Mouse (Mus musculus): ENCODE data around the gene Agbl3. TPM values are rescaled to one million over a fixed set of nuclear protein-coding genes. Genes with fewer than 3 reads are reported as not detected.

Gene Agbl3
- polyA plus RNA-seq (2012; rRNA removed): 3.5 and 4.7 TPM in 2 replicates

DNA sequence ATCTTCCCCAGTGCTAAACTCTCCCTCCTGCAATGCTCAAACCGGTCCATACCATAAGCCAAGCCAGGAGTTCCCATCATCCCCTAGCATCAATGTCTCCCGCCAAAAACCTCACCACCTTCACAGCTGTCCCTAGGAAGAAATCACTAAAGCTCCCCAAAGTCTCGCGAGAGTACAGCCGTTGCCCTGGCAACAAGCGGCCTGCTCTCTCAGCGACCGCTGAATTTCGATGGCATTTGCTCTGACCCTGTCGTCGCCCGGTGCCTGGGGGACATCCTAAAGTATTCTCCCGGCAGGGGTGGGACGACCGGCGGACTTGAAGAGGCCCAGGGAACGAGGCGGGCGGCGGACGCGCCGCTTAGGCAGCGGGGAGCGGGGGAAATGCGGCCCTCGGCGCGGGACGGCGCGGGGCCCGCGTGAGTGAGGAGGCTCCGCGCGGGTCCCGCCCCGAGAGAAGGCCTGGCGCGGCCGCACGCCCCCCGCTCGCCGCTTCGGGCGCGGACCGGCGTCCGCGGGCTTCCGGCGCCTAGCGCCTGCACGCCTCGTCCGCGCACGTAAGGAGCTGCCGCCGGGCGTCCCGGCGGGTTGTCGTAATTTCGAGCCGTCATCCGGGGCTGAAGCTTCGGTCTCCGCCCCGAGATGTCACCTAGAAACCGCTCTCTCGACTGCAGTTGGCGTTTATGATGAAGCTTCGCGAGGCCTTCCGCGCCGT lies at the start of gene Agbl3:
TSS of gene Agbl3 (plus strand) at position 202 of the 712 bp plus-strand sequence.
- under 1% methylated on average over 80 of the region's 81 CpGs for WGBS
- TF ChIP-seq POLR2A (IDR thresholded peaks at IDR 0.05; ENCODE audit: control insufficient read depth, extremely low read depth, insufficient read depth, low read length, poor library complexity): peak; percentile 81
- peak; percentile 39; the same call in 1 of the 2 replicates for TF ChIP-seq CTCF (IDR thresholded peaks at IDR 0.05; ENCODE audit: borderline replicate concordance, control insufficient read depth, extremely low read depth, insufficient read depth, low read length, poor library complexity)
- DNase-seq: peak; percentile 95
- Histone ChIP-seq H3K27ac (ENCODE audit: control insufficient read depth, insufficient read depth, low read length) (peak within 1 kb of the TSS; percentile 81), H3K4me1 (replicated peaks; ENCODE audit: control insufficient read depth, insufficient read depth, low read length) (no peaks in the 10 kb centered on the region; the same call in 1 of the 2 replicates), H3K4me3 (ENCODE audit: control insufficient read depth, insufficient read depth, low read length) (peak within 1 kb of the TSS; percentile 88), H3K36me3 (ENCODE audit: control insufficient read depth, insufficient read depth, low read length) (no peaks in the 10 kb centered on the region), H3K27me3 (ENCODE audit: control insufficient read depth, insufficient read depth, low read length) (no peaks in the 10 kb centered on the region)

DNA sequence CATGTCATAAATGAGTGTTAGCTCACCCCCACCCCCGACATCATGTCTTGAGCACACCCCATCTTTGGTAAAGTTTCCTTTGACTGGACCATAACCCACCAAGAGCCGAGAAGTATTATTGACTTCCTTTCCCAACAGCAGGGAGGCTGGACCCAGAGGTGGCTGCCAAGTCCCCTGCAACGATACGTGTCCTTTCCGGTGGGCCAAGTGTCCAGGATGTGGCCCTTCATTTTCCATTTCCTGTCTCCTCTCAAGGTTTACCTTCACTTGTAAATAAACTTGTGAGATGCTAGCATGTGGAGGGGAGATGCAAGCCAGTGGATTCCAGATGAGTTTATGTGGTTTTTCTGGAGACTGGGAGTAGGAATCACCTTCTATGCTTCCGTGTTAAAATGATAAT lies 49.2 kb upstream of the Agbl3 start:
- no peaks in the 10 kb centered on the region for H3K36me3 ChIP-seq (ENCODE audit: control insufficient read depth, insufficient read depth, low read length)
- H3K4me1 ChIP-seq (replicated peaks; ENCODE audit: control insufficient read depth, insufficient read depth, low read length): no peaks in the 10 kb centered on the region
- no peak overlapping the region for H3K4me3 ChIP-seq (ENCODE audit: control insufficient read depth, insufficient read depth, low read length)
- DNase-seq: no peak
- TF ChIP-seq POLR2A (IDR thresholded peaks at IDR 0.05; ENCODE audit: control insufficient read depth, extremely low read depth, insufficient read depth, low read length, poor library complexity) (no peak), CTCF (IDR thresholded peaks at IDR 0.05; ENCODE audit: borderline replicate concordance, control insufficient read depth, extremely low read depth, insufficient read depth, low read length, poor library complexity) (no peak)
- no peaks in the 10 kb centered on the region for H3K27me3 ChIP-seq (ENCODE audit: control insufficient read depth, insufficient read depth, low read length)
- WGBS: 80% methylated on average over 6 of the region's 6 CpGs
- no peak overlapping the region for H3K27ac ChIP-seq (ENCODE audit: control insufficient read depth, insufficient read depth, low read length)

DNA sequence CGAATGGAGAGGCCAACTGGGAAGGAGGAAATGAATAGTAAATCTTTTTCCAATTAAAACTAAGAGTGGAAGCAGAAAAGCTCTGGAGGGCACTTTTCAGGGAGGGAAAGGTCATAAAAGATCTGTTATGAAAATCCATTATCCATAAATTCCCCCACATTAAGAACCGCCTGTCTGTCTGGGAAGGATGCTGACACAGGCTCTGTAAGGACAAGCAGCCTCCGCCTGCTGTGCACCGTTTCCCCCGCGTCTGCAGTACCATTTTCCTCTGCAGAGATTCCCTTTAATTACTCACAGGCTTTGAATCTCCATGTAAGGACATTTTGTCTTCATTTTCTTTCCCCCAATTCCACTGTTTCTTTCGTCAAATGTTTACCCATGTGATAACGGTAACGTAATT lies 48.7 kb upstream of the Agbl3 start:
- Histone ChIP-seq H3K27ac (ENCODE audit: control insufficient read depth, insufficient read depth, low read length) (no peak overlapping the region), H3K27me3 (ENCODE audit: control insufficient read depth, insufficient read depth, low read length) (no peaks in the 10 kb centered on the region), H3K36me3 (ENCODE audit: control insufficient read depth, insufficient read depth, low read length) (no peaks in the 10 kb centered on the region), H3K4me1 (replicated peaks; ENCODE audit: control insufficient read depth, insufficient read depth, low read length) (no peaks in the 10 kb centered on the region), H3K4me3 (ENCODE audit: control insufficient read depth, insufficient read depth, low read length) (no peak overlapping the region)
- 97% methylated on average over 9 of the region's 9 CpGs for WGBS
- no peak for TF ChIP-seq CTCF (IDR thresholded peaks at IDR 0.05; ENCODE audit: borderline replicate concordance, control insufficient read depth, extremely low read depth, insufficient read depth, low read length, poor library complexity)
- no peak for TF ChIP-seq POLR2A (IDR thresholded peaks at IDR 0.05; ENCODE audit: control insufficient read depth, extremely low read depth, insufficient read depth, low read length, poor library complexity)
- no peak for DNase-seq

DNA sequence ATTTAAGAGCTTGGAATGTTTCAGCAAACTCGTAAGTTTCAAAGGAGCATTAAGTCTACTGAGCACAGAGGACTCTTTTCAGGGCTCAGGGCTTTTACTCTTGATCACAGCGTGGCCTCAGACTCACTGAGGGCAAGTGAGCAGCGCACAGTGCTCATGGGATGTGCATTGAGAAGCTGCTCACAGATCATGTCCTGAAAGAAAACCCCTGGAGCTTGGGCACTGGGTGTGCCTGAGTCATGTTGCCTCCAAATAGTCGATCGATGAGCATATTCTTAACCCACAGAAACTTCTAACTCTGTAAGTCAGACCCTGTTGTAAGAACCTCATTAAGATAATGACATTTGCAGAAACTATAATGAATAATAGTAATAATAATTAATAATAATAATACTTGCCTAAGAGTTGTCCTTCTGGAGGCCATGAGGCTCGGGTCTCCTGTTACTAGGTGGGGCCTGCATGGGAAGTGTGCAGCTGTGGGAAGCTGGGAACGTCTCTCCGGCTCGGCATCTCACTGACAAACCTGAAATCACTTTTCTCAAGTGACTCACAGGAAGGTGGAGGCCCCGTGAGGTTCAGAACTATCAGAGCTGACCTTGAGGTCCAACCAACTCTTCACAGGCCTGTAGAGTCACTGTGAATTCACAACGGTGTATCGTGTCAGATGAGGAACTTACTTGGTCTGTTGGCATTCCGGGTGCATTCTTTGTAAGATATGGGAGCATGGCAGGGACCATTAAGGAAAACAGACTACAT lies 45.1 kb upstream of the Agbl3 start:
- TF ChIP-seq POLR2A (IDR thresholded peaks at IDR 0.05; ENCODE audit: control insufficient read depth, extremely low read depth, insufficient read depth, low read length, poor library complexity): no peak
- no peak for TF ChIP-seq CTCF (IDR thresholded peaks at IDR 0.05; ENCODE audit: borderline replicate concordance, control insufficient read depth, extremely low read depth, insufficient read depth, low read length, poor library complexity)
- Histone ChIP-seq H3K4me3 (ENCODE audit: control insufficient read depth, insufficient read depth, low read length) (no peak overlapping the region), H3K4me1 (replicated peaks; ENCODE audit: control insufficient read depth, insufficient read depth, low read length) (no peaks in the 10 kb centered on the region), H3K27me3 (ENCODE audit: control insufficient read depth, insufficient read depth, low read length) (no peaks in the 10 kb centered on the region), H3K27ac (ENCODE audit: control insufficient read depth, insufficient read depth, low read length) (no peak overlapping the region), H3K36me3 (ENCODE audit: control insufficient read depth, insufficient read depth, low read length) (no peaks in the 10 kb centered on the region)
- no peak for DNase-seq
- 91% methylated on average over 13 of the region's 13 CpGs for WGBS

DNA sequence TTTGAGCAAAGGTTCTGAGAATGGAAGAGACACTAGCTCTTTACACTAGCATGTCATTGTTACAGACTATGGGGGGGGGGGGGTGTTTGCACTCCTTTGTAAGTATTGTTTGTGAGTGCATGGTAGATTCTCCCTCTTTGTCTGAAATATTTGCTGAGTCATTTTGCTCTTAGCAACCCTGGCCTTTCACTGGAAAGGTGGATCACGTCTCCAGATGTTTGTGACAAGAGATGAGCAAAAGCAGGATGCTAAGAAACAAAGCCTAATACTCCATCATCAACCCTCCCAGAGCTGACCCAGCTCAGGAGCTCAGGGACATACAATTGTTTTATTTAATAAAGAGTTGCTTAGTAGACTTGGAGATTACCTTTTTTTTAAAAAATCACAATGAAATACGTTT lies 43.3 kb upstream of the Agbl3 start:
- Histone ChIP-seq H3K4me3 (ENCODE audit: control insufficient read depth, insufficient read depth, low read length) (no peak overlapping the region), H3K27ac (ENCODE audit: control insufficient read depth, insufficient read depth, low read length) (no peak overlapping the region), H3K4me1 (replicated peaks; ENCODE audit: control insufficient read depth, insufficient read depth, low read length) (no peaks in the 10 kb centered on the region), H3K27me3 (ENCODE audit: control insufficient read depth, insufficient read depth, low read length) (no peaks in the 10 kb centered on the region), H3K36me3 (ENCODE audit: control insufficient read depth, insufficient read depth, low read length) (no peaks in the 10 kb centered on the region)
- TF ChIP-seq CTCF (IDR thresholded peaks at IDR 0.05; ENCODE audit: borderline replicate concordance, control insufficient read depth, extremely low read depth, insufficient read depth, low read length, poor library complexity) (no peak), POLR2A (IDR thresholded peaks at IDR 0.05; ENCODE audit: control insufficient read depth, extremely low read depth, insufficient read depth, low read length, poor library complexity) (no peak)
- 70% methylated on average over 2 of the region's 2 CpGs for WGBS
- DNase-seq: no peak

DNA sequence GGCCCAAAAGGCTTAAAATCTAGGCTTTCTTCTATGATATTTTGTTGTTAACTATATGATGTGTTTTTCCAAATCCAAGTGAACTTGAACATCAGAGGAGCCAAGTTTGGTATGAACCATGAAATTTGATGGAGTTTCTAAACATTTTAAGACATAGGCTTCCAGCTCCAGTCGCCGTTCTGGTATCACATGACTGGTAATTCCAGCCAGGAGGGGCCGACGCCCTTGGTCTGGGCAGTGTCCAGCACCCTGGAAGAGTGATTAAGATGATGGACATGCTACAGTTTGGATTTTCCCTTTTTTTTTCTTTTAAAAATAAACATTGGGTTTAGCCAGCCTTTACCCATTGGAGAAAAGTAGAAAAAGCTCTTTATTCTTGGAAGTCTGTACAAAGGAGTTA lies 36.3 kb upstream of the Agbl3 start:
- no peak for DNase-seq
- H3K36me3 ChIP-seq (ENCODE audit: control insufficient read depth, insufficient read depth, low read length): no peaks in the 10 kb centered on the region
- H3K4me3 ChIP-seq (ENCODE audit: control insufficient read depth, insufficient read depth, low read length): no peak overlapping the region
- H3K27ac ChIP-seq (ENCODE audit: control insufficient read depth, insufficient read depth, low read length): no peak overlapping the region
- 88% methylated on average over 4 of the region's 4 CpGs for WGBS
- TF ChIP-seq POLR2A (IDR thresholded peaks at IDR 0.05; ENCODE audit: control insufficient read depth, extremely low read depth, insufficient read depth, low read length, poor library complexity) (no peak), CTCF (IDR thresholded peaks at IDR 0.05; ENCODE audit: borderline replicate concordance, control insufficient read depth, extremely low read depth, insufficient read depth, low read length, poor library complexity) (no peak)
- H3K4me1 ChIP-seq (replicated peaks; ENCODE audit: control insufficient read depth, insufficient read depth, low read length): no peaks in the 10 kb centered on the region
- H3K27me3 ChIP-seq (ENCODE audit: control insufficient read depth, insufficient read depth, low read length): no peaks in the 10 kb centered on the region

Measured in thymus, adult 2 months (tissue).